In the genomic region with DNA sequence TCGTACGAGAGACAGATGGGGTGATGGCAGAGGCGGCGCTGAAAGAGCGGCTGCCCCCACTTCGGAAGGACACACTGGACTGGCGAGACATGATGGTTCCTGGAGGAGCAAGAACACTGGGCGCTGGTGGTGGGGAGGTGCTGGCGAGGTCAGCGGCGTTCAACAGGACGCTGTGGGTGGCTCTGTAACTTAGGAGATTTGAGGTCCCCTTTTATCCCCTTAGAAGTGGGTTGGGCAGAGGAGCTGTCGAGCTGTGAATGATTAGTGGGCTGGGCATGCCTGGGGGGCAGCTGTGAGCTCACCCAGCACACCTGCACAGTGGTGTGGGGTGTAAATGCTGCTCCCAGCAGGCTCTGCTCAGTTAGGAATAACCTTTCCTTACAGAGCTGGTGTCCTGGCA, we compare ENCODE assay signal across 25 mouse cellular contexts. TPM values are rescaled to one million over a fixed set of nuclear protein-coding genes. Genes with fewer than 3 reads are reported as not detected.
DNase-seq lines count a peak whose midpoint lies in the region; ATAC-seq and TF ChIP-seq lines count a peak whose summit lies in the region.
"Had no signal": no experiment of that assay in that cellular context is flagged by ENCODE, and none has a peak within 500 bp of the region (broad histone marks: within the 10 kb centered on the region; RNA-seq: fewer than 3 reads in every experiment).

Gene Krt5 (minus strand): TSS at position 179 of the 400 bp plus-strand sequence.

- ATAC-seq in hindbrain, embryonic 12.5 days (ENCODE audit: low FRiP score) = no peak
- no peak for ATAC-seq in hindbrain, embryonic 16.5 days
- 0 out of 2 replicates have a peak, but pooled peaks have one; percentile 13 for ATAC-seq in megakaryocyte-erythroid progenitor cell, adult 5-6 weeks (replicated peaks; ENCODE audit: low FRiP score, low TSS enrichment, poor library complexity, severe bottlenecking)
- ATAC-seq: forebrain, embryonic 13.5 days; liver, embryonic 12.5 days; lung, postnatal 0 days had no signal

- no peak for DNase-seq in brain, embryonic 14.5 days (ENCODE audit: low read depth)
- DNase-seq in forelimb bud, embryonic 11.5 days (ENCODE audit: low read depth, low spot score) = peak; percentile 14
- DNase-seq in left cerebral cortex, adult 18-20 months (ENCODE audit: low spot score in 2 of 2) = no peak
- no peak for DNase-seq in ovary, postnatal 36 days (ENCODE audit: low spot score)
- no peak for DNase-seq in kidney, postnatal 14 days
- DNase-seq: adrenal gland, adult 8-10 months; B cell, adult 2 months; cerebellum, adult 11 months; cerebellum, postnatal 36 days; gastrocnemius, postnatal 25 days; kidney, adult 2 months; kidney, postnatal 4 days; thymus, postnatal 4 days had no signal

- H3K9ac ChIP-seq in hindbrain, embryonic 12.5 days = no peak within 1 kb of the TSS
- no peak within 1 kb of the TSS for H3K9ac ChIP-seq in hindbrain, embryonic 16.5 days (ENCODE audit: low read depth, low read length)
- H3K9ac ChIP-seq: forebrain, embryonic 13.5 days; liver, embryonic 12.5 days; neural tube, embryonic 13.5 days had no signal

- H3K36me3 ChIP-seq in hindbrain, embryonic 12.5 days = no peaks in the 10 kb centered on the region
- H3K36me3 ChIP-seq in hindbrain, embryonic 16.5 days (ENCODE audit: control insufficient read depth, insufficient read depth, low read length) = no peaks in the 10 kb centered on the region
- H3K36me3 ChIP-seq: heart, embryonic 10.5 days; liver, embryonic 12.5 days; neural tube, embryonic 13.5 days had no signal

- H3K9me3 ChIP-seq in hindbrain, embryonic 12.5 days (replicated peaks) = no peaks in the 10 kb centered on the region
- no peaks in the 10 kb centered on the region for H3K9me3 ChIP-seq in hindbrain, embryonic 16.5 days (ENCODE audit: control insufficient read depth, low read length)
- H3K9me3 ChIP-seq: forebrain, embryonic 13.5 days; heart, embryonic 10.5 days; liver, embryonic 12.5 days; megakaryocyte, embryonic 14.5 days; neural tube, embryonic 13.5 days had no signal

- TF ChIP-seq POLR2A in brain, embryonic 14.5 days (IDR thresholded peaks at IDR 0.05; ENCODE audit: borderline replicate concordance, extremely low read depth, insufficient read depth, insufficient read length, poor library complexity, severe bottlenecking) = no peak

- H3K27me3 ChIP-seq in hindbrain, embryonic 12.5 days = no peaks in the 10 kb centered on the region
- H3K27me3 ChIP-seq in hindbrain, embryonic 16.5 days (replicated peaks; ENCODE audit: control insufficient read depth, insufficient read depth, low read length) = no peaks in the 10 kb centered on the region
- H3K27me3 ChIP-seq: forebrain, embryonic 13.5 days; neural tube, embryonic 13.5 days had no signal

- H3K4me3 ChIP-seq in hindbrain, embryonic 12.5 days = no peak within 1 kb of the TSS
- H3K4me3 ChIP-seq in hindbrain, embryonic 16.5 days (ENCODE audit: low read length) = no peak within 1 kb of the TSS
- H3K4me3 ChIP-seq: forebrain, embryonic 13.5 days; heart, embryonic 10.5 days; liver, embryonic 12.5 days; megakaryocyte, embryonic 14.5 days; neural tube, embryonic 13.5 days had no signal

- WGBS in hindbrain, embryonic 12.5 days = 71% methylated on average over 13 of the region's 13 CpGs
- WGBS in hindbrain, embryonic 16.5 days = 64% methylated on average over 13 of the region's 13 CpGs

- H3K4me1 ChIP-seq in hindbrain, embryonic 12.5 days = no peaks in the 10 kb centered on the region
- no peaks in the 10 kb centered on the region for H3K4me1 ChIP-seq in hindbrain, embryonic 16.5 days (ENCODE audit: control insufficient read depth, insufficient read depth, low read depth, low read length)
- H3K4me1 ChIP-seq: forebrain, embryonic 13.5 days; heart, embryonic 10.5 days; liver, embryonic 12.5 days; megakaryocyte, embryonic 14.5 days; neural tube, embryonic 13.5 days had no signal

- no peak within 1 kb of the TSS for H3K4me2 ChIP-seq in hindbrain, embryonic 12.5 days (replicated peaks)
- no peak within 1 kb of the TSS for H3K4me2 ChIP-seq in hindbrain, embryonic 16.5 days (ENCODE audit: low read length)
- H3K4me2 ChIP-seq: forebrain, embryonic 13.5 days; liver, embryonic 12.5 days; neural tube, embryonic 13.5 days had no signal

- no peak for TF ChIP-seq CTCF in brain, embryonic 14.5 days (IDR thresholded peaks at IDR 0.05; ENCODE audit: borderline replicate concordance, extremely low read depth, insufficient read depth, insufficient read length)

- H3K27ac ChIP-seq in hindbrain, embryonic 12.5 days = no peak within 1 kb of the TSS
- no peak within 1 kb of the TSS for H3K27ac ChIP-seq in hindbrain, embryonic 16.5 days (ENCODE audit: low read depth, low read length)
- H3K27ac ChIP-seq: forebrain, embryonic 13.5 days; heart, embryonic 10.5 days; liver, embryonic 12.5 days; neural tube, embryonic 13.5 days had no signal

RNA-seq across cellular contexts. Expression of gene Krt5, which starts in this region (rescaled TPM):
- 14.1 and 16.6 TPM in 2 replicates for polyA plus RNA-seq in hindbrain, embryonic 12.5 days (2016; fragmentation: Nextera tagmentation; extraction: Ambion mirVana)
- 0.15 and 0.22 TPM in 2 replicates for polyA plus RNA-seq in hindbrain, embryonic 16.5 days (2015; fragmentation: Nextera tagmentation; extraction: Ambion mirVana)
- polyA plus RNA-seq in brain, embryonic 14.5 days (2012; rRNA removed) = 33.7 and 53.0 TPM in 2 replicates
- total RNA-seq in megakaryocyte-erythroid progenitor cell, adult 5-6 weeks (2014; fragmentation: Nextera tagmentation) = not detected in 2 replicates
- total RNA-seq in megakaryocyte-erythroid progenitor cell, adult 5-6 weeks (2017) = not detected in 2 replicates
- not detected for total RNA-seq in left cerebral cortex, adult 18-20 months (2021)
- total RNA-seq: adrenal gland, adult 8-10 months; gastrocnemius, postnatal 25 days; heart, postnatal 25 days; layer of hippocampus, postnatal 10 days; left cerebral cortex, postnatal 10 days had no signal
- polyA plus RNA-seq: lung, postnatal 0 days had no signal

Comparison
In these comparisons a context has a peak if more than half of its experiments do, and no peak if none do; other contexts are left out.
1. RNA of gene Krt5 (polyA plus RNA-seq): 33.7 to 53.0 TPM in brain, embryonic 14.5 days and 14.1 to 16.6 TPM in hindbrain, embryonic 12.5 days; 0.15 to 0.22 TPM in hindbrain, embryonic 16.5 days; every median in the first group is over 10 times any median in the second.
2. Peak in ATAC-seq in megakaryocyte-erythroid progenitor cell, adult 5-6 weeks; RNA of the gene not detected or under 1 TPM.